Mouse (Mus musculus): ENCODE data around the gene Efemp2. TPM values are rescaled to one million over a fixed set of nuclear protein-coding genes. Genes with fewer than 3 reads are reported as not detected.
A peak's percentile ranks its signal among the peaks of the same experiment; 100 is the strongest.

The Efemp2 gene
- total RNA-seq, 2 experiments from 2014 or later: 0.42 to 1.2 TPM

DNA sequence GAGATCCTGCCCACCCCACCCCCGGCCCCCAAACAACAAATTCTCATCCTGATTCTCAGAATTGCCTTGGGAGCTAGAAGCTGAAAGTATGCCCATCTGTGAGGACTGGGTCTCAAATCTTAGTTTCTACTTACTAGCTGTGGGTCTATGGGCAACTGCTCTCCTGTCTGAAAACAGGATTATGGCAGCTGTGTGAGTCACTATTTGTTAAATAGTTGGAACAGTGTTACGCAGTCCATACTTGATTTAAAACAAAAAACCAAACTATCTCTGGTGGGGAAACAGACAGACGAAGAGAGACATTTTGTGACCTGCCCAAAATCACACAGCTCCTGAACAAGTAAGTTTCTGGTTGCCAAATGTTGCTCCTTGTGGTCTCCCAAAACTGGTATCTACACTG, 24.1 kb upstream of the Efemp2 start:
- ATAC-seq (ENCODE audit: poor library complexity, severe bottlenecking): no peak

GRCm38 (mm10) chr19:5451766-5452165, 22.0 kb upstream of the Efemp2 start:
- no peak for ATAC-seq (ENCODE audit: poor library complexity, severe bottlenecking)

DNA sequence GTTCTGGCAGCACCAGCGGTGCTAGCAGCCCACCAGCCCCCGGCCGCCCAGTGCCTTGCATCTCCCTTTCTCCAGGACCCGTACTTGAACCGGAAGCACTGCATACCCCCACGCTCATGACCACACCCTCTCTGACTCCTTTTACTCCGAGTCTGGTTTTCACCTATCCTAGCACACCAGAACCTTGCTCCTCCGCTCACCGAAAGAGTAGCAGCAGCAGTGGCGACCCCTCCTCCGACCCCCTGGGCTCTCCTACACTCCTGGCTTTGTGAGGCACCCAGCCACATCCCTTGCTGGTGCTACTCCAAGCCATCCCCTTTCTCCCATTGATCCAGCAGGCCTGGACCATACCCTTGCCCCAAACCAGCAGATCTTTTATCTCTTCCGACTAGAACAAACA, 18.7 kb upstream of the Efemp2 start:
- no peak for ATAC-seq (ENCODE audit: poor library complexity, severe bottlenecking)

DNA sequence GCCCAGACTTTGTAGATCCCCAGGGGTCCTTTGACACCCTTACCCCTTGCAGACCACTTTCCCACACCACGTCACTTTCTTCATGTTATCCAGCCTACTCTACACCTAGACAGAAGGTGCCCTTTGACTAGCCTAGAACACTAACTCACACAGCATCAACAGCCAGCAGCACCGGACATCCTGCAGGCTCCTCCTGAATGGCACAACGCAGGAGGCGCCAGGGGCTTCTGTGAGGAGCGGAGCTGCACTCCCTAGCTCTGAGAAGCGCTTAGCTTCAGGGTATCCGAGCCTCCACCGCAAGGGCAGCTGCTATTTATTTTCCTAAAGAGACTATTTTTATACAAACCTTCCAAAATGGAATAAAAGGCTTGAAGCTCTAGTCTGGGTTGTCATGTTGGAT, 18.2 kb upstream of the Efemp2 start:
- ATAC-seq (ENCODE audit: poor library complexity, severe bottlenecking): no peak

DNA sequence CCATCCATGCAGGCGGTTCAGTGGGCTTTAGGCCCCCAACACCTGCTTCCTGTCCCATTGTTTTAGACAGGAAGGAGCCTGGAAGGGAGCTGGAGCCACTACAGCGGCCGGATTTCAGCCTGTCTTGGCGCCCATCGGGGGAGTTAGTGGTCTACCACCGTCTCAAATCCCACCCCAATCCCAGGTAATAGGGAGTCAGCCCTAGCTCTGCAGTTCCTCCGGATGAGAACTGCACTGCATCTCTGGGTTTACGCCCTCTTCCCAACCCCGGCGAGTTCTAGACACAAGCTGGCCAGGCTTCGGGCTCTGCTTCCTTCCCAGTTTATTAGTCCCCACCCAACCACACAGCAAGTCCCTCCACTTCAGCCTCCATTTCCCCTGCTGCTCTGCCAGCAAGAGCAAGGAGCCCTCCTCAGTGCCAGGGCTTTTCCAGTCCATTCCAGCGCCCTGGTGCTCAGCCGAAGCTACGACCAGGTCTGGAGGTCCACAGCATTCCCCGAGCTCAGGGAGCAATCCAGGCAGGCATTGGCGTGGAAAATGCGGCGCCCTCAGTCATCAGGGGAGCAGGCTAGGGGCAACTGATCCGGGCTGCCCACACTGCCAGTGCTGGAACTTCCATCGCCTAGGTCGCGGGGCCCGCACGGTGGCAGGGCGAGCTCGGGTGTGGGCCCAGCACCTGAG, 17.4 kb upstream of the Efemp2 start:
- no peak for ATAC-seq (ENCODE audit: poor library complexity, severe bottlenecking)

GRCm38 (mm10) chr19:5456922-5457745, 16.6 kb upstream of the Efemp2 start:
- ATAC-seq (ENCODE audit: poor library complexity, severe bottlenecking): peak; percentile 79

DNA sequence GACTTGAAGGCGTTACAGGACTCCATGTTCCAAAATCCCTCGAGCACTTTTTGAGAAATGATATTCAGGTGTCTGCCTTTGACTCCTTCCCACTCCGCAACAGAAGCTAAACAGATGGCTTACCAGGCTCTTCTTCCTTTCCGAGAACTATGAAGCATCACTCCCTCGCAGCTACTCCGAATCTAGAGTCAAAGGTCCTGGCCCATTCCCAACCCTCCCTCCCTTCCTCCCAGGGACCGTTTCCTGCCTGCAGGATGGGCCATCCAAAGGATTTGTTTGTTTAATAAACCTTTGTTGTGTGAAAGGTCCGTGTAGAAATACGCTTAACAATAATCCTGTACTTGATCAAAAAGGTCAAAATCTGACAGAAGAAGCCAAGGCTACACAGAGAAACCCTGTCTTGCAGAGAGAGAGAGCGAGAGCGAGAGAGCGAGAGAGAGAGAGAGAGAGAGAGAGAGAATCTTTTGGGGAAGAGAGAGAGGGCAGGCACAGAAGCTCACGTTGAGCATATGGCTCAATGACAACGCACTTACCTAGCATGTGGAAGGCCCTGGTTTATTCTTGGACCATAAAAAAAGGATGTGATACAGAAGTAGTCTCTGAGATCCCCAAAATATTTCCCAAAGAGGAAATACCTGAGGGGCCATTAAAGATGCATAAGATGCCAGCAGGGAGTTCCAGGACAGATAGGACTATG, 15.9 kb upstream of the Efemp2 start, which contains the start of gene Ccdc85b:
Gene Ccdc85b, minus strand, starts transcription at position 149 of the 697 bp plus-strand sequence.
- no peak for ATAC-seq (ENCODE audit: poor library complexity, severe bottlenecking)

DNA sequence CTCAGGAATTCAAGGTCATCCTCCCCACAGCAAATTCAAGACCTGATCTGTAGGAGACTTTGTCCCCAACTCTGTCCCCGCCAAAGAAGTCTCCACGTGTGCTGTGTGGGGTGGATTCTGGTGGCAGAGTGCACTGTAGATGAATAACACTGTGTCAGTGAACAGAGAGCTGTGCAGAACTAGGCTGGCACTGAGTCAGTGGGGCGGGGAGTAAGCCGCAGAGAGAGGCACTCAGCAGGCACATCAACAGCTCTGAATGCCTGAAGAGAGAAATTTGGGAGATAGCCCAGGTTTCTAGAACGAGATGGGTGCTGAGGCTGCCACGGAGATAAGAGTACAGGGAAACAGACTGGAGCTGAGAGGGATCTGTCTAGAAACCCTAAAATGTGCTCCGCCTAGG, 14.7 kb upstream of the Efemp2 start:
- ATAC-seq (ENCODE audit: poor library complexity, severe bottlenecking): no peak

DNA sequence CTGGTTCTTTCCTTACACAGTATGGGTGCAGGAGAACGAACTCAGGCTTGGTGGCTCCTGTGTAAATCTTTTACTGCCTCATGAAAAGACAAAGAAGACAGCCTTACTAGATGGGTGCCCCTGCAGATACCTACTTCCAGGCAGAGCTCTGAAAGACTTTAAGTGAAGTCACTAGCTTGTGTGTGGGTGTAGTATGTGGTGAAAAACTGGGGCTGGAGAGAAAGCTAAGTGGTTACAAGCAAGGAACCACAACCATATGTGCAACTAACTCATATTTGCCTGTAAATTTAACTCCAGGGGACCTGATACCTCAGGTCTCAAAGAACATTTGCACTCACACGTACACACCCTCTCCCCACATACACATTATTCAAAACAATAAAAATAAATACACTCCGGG, 13.9 kb upstream of the Efemp2 start:
- ATAC-seq (ENCODE audit: poor library complexity, severe bottlenecking): no peak

GRCm38 (mm10) chr19:5460465-5460911, 13.3 kb upstream of the Efemp2 start, which contains the start of gene Fibp:
Gene Fibp (plus strand): TSS chr19:5460615.
- peak; percentile 81 for ATAC-seq (ENCODE audit: poor library complexity, severe bottlenecking)

DNA sequence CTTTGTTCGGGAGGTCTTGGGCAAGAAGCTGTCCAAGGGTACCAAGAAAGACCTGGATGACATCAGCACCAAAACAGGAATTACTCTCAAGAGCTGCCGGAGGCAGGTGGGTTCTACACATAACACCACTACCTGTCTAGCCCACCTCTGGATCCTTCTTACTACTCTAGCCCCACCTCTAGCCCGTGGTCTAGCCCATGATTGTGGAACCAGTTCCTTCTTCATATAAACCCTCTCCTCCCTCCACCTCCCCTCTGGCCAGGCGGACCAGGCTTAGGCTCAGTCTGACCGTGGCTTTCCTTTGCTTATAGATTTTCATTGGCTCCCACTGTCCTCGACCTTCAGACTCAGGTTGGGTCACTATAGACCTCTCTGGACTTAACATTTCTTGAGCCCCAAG, 12.3 kb upstream of the Efemp2 start:
- no peak for ATAC-seq (ENCODE audit: poor library complexity, severe bottlenecking)

DNA sequence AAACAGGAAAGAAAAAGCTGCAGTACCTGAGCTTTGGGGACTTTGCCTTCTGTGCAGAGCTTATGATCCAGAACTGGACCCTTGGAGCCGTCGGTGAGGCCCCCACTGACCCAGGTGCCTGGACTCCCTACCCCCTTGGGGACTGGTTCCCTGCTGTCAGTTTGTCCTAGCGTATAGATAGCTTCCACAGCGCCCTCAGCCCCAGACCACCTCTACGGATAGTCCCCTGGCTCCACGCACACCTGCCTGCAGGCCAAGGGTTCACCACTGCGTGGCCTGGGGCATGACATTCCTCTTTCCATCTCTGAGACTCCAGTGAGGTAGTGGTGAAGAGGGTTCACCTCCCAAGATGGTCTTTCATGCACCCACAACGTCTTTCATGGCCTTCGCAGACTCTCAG, 10.5 kb upstream of the Efemp2 start:
- no peak for ATAC-seq (ENCODE audit: poor library complexity, severe bottlenecking)

GRCm38 (mm10) chr19:5463791-5464562, 9.8 kb upstream of the Efemp2 start:
- no peak for ATAC-seq (ENCODE audit: poor library complexity, severe bottlenecking)

- ATAC-seq (ENCODE audit: poor library complexity, severe bottlenecking): no peak
Observed at GRCm38 (mm10) chr19:5465037-5465436, 8.7 kb upstream of the Efemp2 start.

DNA sequence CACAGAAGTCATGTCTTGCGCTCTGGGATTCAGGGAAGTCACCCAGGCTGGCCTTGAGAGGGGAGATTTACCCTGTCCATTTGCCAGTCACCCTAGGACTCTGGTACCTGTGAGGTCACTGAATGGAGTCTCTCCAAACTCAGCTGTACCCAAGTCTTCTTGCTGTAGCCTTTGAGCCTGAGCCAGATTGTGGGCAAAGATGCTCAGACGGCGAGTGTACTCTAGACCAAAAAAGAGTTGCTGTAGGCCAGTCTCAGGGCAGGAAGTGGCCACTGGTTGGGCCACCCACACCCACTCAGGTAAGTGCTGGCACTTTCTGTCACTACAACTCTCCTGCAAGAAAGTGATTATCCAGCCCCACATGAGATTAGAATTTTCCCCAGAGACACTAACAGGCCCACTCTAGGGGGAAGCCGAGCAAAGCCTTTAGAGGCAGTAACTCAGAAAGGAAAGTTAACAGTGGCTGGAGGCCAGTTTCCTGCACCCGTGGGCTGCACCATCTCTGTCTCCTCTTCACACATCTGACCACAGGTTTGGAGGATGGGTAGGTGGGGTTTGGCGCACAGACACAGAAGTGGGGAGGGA, 6.7 kb upstream of the Efemp2 start:
- ATAC-seq (ENCODE audit: poor library complexity, severe bottlenecking): peak; percentile 43; the same call in 1 of the 2 replicates

DNA sequence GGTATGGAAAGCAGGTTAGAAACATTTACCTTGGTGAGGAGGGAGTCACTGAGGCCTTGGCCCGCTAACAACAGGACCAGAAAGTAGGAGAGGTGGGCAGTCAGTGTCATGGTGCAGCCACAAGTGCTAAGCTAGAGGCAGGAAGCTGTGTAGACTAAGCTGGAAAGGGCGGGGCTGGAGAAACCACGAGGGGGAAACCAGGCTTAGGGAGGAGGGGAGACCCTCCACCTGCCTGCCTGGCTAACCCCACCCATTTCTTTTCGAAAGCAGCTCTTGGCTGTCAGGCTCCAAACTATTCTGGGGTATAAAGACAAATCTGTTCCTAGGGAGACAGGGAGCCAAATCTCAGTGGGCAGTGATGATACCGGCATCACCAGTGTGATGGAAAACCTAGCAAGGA, 5.4 kb upstream of the Efemp2 start, which contains the start of gene Ctsw:
Gene Ctsw, minus strand, starts transcription at position 134 of the 400 bp plus-strand sequence.
- no peak for ATAC-seq (ENCODE audit: poor library complexity, severe bottlenecking)

GRCm38 (mm10) chr19:5471846-5472245, 1.9 kb upstream of the Efemp2 start:
- ATAC-seq (ENCODE audit: poor library complexity, severe bottlenecking): no peak

- no peak for ATAC-seq (ENCODE audit: poor library complexity, severe bottlenecking)
Observed at GRCm38 (mm10) chr19:5472857-5473256, 897 bp upstream of the Efemp2 start.

- no peak for ATAC-seq (ENCODE audit: poor library complexity, severe bottlenecking)
Observed at GRCm38 (mm10) chr19:5474281-5475068, 721 bp downstream of the Efemp2 start.
